Mouse (Mus musculus) bone marrow, adult 2 months (tissue): ENCODE measurements around the gene Nucks1. TPM values are rescaled to one million over a fixed set of nuclear protein-coding genes. Genes with fewer than 3 reads are reported as not detected.

Source experiments
- H3K27ac ChIP-seq: fragments of 200-500 bp; 2 replicates; pipeline ENCODE4 v1.5.1; 2012; ENCODE audit warnings: low read depth, mild to moderate bottlenecking, control low read depth, inconsistent platforms, low read length; ENCODE audit not compliant: control insufficient read depth, poor library complexity, insufficient read depth
- H3K4me1 ChIP-seq: fragments of 200-500 bp; 2 replicates; pipeline ENCODE4 v1.6.1; 2011; ENCODE audit warnings: low read length; ENCODE audit not compliant: control insufficient read depth, insufficient read depth
- H3K4me3 ChIP-seq: fragments of 200-500 bp; replicated peaks from 2 replicates; pipeline ENCODE3; 2011; ENCODE audit warnings: mild to moderate bottlenecking, low read depth, low read length, control low read depth; ENCODE audit not compliant: control insufficient read depth
- CTCF ChIP-seq: fragments of 200-500 bp; IDR thresholded peaks from 2 replicates; pipeline ENCODE4 v1.5.1; 2011; ENCODE audit warnings: low read length, control low read depth; ENCODE audit not compliant: control insufficient read depth, insufficient read depth
- POLR2A ChIP-seq: fragments of 200-500 bp; IDR thresholded peaks from 2 replicates; pipeline ENCODE4 v1.6.1; 2011; ENCODE audit warnings: low read depth, mild to moderate bottlenecking, control low read depth, low read length, borderline replicate concordance; ENCODE audit not compliant: control insufficient read depth
- WGBS: fragments of 180-500 bp; shearing (Covaris S2); methylation state at CpG from one replicate; pipeline ENCODE4 v1.1.7; 2018; 5-methylcytosine and 5-hydroxymethylcytosine counted together
- polyA plus RNA-seq: library from polyadenylated mRNA; stranded (reverse); fragments of >200 nt; gene quantifications from 2 replicates; pipeline ENCODE4 v1.2.4, GENCODE M21; 2011; ENCODE audit warnings: low replicate concordance; ENCODE audit not compliant: missing spikeins, insufficient read depth, insufficient read length

The Nucks1 gene
- polyA plus RNA-seq, 1 experiment: 86.6 TPM

- no peaks in the 10 kb centered on the region; the same call in 1 of the 2 replicates for H3K4me1 ChIP-seq
- WGBS: 85% methylated on average over 2 of the region's 2 CpGs
- H3K4me3 ChIP-seq: no peak overlapping the region
- H3K27ac ChIP-seq: no peak overlapping the region
- TF ChIP-seq POLR2A: no peak
- no peak for TF ChIP-seq CTCF
These were observed 30.4 kb downstream of the Nucks1 start for GRCm38 (mm10) chr1:131940711-131941244.

- no peak overlapping the region for H3K4me3 ChIP-seq
- no peak for TF ChIP-seq POLR2A
- no peak for TF ChIP-seq CTCF
- no peaks in the 10 kb centered on the region; the same call in 1 of the 2 replicates for H3K4me1 ChIP-seq
- 95% methylated on average over 1 of the region's 1 CpGs for WGBS
- H3K27ac ChIP-seq: no peak overlapping the region
These were observed 31.2 kb downstream of the Nucks1 start for GRCm38 (mm10) chr1:131941501-131941900.

GRCm38 (mm10) chr1:131942621-131943590 is 32.6 kb downstream of the Nucks1 start:
- H3K4me3 ChIP-seq: no peak overlapping the region
- H3K27ac ChIP-seq: no peak overlapping the region
- 32% methylated on average over 16 of the region's 16 CpGs for WGBS
- TF ChIP-seq POLR2A (no peak), CTCF (no peak)
- no peaks in the 10 kb centered on the region; the same call in 1 of the 2 replicates for H3K4me1 ChIP-seq

- no peaks in the 10 kb centered on the region; the same call in 1 of the 2 replicates for H3K4me1 ChIP-seq
- H3K4me3 ChIP-seq: no peak overlapping the region
- 48% methylated on average over 10 of the region's 10 CpGs for WGBS
- no peak for TF ChIP-seq POLR2A
- no peak for TF ChIP-seq CTCF
- H3K27ac ChIP-seq: no peak overlapping the region
These were observed 35.5 kb downstream of the Nucks1 start for GRCm38 (mm10) chr1:131945674-131946440.

- Histone ChIP-seq H3K4me1 (no peaks in the 10 kb centered on the region; the same call in 1 of the 2 replicates), H3K27ac (no peak overlapping the region; the same call in 1 of the 2 replicates), H3K4me3 (no peak overlapping the region)
- no peak for TF ChIP-seq POLR2A
- no peak for TF ChIP-seq CTCF
- WGBS: 69% methylated on average over 11 of the region's 11 CpGs
These were observed 36.3 kb downstream of the Nucks1 start for GRCm38 (mm10) chr1:131946462-131947215.

- Histone ChIP-seq H3K4me3 (no peak overlapping the region), H3K4me1 (no peaks in the 10 kb centered on the region; the same call in 1 of the 2 replicates), H3K27ac (no peak overlapping the region)
- TF ChIP-seq POLR2A (no peak), CTCF (no peak)
- 20% methylated on average over 1 of the region's 1 CpGs for WGBS
These were observed 37.7 kb downstream of the Nucks1 start for GRCm38 (mm10) chr1:131947997-131948525.

GRCm38 (mm10) chr1:131954242-131954865 is 44.0 kb downstream of the Nucks1 start:
- Histone ChIP-seq H3K27ac (no peak overlapping the region), H3K4me1 (no peaks in the 10 kb centered on the region; the same call in 1 of the 2 replicates), H3K4me3 (no peak overlapping the region)
- 35% methylated on average over 12 of the region's 12 CpGs for WGBS
- TF ChIP-seq POLR2A: no peak
- no peak for TF ChIP-seq CTCF
